Mouse (Mus musculus) layer of hippocampus, postnatal 36 days (tissue): ENCODE measurements around the gene Klf7. TPM values are rescaled to one million over a fixed set of nuclear protein-coding genes. Genes with fewer than 3 reads are reported as not detected.
A peak's percentile ranks its signal among the peaks of the same experiment; 100 is the strongest.

Source experiments
- DNase-seq, 2 experiments: peaks; one replicate each; pipeline ENCODE4 v3.0.0; 2022
- total RNA-seq, 2 experiments: library from RNA; stranded (reverse); gene quantifications; 2 replicates each; pipeline ENCODE4 v1.2.3; 2021

The Klf7 gene
- total RNA-seq, 2 experiments from 2014 or later: 31.7 to 31.8 TPM

DNA sequence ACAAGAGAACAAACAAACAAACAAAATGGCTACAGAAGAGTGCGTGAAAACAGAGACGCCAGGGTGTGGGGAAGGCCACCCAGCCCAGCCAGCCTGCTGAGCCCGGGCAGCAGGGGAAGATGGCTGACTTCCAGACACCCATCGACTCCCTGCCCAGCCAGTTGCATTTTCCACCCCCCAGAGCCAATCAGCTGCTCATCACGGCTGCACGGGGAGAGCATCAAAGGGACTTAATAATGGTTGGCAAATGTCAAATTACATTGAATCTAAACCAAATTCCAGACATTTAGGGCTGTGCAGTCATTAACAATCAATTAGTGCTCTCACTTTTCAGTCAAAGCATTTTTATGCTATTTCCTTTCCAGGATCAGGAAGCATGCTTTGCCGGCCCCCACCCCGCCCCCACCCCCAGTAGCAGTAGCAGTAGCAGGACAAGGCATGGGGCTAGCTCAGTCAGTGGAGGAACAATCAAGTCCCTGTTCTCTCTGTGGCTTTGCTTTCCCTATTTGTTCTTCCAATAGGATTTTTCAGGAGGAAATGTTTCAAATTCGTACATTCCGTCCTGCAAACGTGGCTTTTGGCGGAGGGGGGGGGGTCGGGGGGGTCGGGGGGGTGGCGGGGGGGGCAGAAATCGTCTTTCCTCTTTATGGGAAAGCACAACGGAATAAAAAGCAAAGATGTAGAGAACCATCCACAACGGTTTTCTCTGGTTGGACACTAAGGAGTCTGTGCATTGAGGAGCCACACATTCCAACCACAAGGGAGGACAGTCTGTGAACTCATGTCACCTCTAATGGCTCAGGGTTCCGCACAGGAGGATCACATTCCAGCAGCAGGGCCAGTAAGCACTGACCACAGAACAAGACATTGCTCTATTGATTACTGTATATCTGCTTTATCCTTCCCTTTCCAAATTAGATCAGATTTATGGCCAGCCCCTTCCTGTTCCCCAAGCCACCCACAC lies 101.1 kb downstream of the Klf7 start:
- peak; percentile 54 to 60 for DNase-seq

DNA sequence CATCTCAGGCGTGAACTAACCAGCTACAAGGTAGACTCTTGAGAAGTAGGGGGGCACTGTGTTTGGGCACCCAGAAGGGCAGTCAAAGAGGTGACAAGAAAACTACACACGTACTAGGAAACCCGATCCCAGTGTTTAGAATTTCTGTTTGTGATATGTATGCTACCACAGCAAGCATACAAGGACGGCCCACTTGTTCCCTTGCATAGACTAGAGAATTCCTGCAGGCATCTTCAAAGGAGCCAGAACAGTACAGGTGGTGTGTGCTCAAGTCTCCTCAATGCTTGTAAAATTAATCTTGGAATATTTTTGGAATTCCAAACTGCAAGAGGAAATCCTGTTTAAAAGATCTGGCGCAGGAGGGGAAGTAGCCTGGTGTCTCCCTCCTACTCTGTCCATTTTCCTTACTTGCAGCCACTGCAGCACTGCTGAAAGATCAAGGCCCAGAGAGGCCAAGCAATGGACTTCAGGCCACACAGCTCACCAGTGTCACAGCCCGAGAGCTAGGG lies 102.9 kb downstream of the Klf7 start:
- DNase-seq: no peak

DNA sequence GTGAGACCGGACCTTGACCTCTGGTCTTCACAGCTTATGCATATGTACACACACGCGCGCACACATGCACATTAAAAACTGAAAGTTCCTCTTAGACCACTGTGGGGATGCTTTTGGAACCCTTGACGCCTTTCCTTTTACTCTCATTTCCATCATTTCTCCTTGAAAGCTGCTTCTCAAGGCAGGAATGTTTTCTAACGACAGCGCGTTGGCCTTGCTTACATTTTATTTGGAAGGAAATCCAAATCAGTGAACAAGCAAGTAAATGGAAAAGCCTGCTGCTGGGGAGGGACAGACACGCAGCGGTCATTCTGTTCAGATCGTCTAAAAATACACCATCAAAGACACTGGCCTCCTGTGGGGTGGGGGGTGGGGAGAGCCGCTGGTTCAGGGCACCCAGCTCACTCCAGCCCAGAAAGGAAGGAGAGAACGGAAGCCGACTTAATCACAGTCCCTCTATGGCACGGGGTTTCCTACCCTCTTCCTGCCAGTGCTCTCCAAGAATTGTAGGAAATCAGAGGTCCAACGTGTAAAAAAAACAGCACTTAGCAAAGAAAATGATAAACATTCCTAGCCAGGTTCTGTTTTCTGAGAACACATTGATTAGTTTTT lies 103.5 kb downstream of the Klf7 start:
- DNase-seq: no peak

DNA sequence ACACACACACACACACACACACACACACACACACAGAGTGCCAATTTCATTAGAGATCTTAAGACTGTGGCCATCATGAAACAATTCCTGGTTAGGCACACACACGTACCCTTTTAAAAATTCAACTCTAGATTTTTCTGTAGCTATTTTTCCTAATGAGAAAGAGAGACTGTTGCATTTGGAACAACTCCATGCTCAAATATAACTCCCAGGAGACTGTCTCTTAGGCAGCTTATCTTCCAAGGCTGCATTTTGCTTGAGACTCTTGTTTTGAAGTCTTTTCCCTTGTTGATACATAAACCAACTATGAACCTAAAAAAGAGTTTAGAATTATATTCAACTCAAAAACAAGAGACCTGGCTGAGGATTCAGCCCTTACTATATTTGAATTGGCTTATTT lies 108.0 kb downstream of the Klf7 start:
- no peak for DNase-seq

DNA sequence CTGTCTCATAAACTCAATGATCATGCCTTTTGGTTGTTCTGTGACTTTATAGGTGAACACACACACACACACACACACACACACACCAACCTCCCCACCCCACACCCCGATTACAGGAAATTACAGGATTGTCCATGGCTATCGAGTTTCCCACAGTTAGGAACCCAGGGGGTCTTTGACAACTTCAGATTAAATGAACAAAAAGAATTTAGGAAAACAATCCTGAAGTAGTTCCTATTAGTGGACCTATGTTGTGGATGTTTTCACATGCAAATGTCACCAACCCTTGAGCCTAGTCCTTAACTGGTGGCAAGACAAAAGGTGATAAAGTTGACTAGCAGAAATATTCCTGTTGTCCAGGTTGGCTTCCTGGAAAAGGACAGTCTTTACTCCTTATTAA lies 113.1 kb downstream of the Klf7 start:
- no peak for DNase-seq

DNA sequence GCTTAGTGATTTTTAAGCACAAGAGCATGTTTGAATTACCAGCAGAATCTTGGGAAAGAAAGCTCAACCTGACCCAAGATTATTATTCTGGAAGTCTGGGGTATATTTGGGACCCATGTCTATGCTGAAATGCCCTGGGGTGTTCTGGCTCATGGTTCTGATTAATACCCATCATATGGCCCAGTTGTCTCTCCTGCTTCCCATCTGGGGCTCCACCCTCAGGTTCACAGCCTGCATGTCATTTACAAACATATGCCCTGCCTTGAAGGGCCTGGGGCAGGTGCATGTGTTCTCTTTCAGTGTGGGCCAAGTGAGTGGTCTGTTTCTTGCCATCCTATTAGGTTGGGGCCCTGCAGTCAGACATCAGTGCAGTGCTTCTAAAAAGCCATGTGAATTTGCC lies 114.1 kb downstream of the Klf7 start:
- DNase-seq: no peak

DNA sequence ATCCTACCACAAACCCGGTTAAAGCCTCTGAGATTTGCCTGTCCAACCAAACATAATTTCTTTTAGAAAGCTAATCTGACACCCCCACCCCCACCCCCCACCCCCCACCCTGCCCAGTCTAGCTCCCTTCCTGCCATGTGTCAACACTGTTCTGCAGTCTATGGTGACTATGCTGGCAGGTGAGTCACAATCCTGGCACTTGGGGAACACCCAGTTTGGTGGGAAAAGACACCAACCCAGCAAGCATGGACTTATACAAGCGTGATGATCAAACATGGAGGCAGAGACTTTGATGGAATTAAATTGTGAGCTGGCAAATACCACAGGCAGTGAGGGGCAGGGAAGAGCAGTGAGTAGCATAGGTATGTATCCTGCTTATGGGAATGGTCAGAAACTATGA lies 116.9 kb downstream of the Klf7 start:
- no peak for DNase-seq

DNA sequence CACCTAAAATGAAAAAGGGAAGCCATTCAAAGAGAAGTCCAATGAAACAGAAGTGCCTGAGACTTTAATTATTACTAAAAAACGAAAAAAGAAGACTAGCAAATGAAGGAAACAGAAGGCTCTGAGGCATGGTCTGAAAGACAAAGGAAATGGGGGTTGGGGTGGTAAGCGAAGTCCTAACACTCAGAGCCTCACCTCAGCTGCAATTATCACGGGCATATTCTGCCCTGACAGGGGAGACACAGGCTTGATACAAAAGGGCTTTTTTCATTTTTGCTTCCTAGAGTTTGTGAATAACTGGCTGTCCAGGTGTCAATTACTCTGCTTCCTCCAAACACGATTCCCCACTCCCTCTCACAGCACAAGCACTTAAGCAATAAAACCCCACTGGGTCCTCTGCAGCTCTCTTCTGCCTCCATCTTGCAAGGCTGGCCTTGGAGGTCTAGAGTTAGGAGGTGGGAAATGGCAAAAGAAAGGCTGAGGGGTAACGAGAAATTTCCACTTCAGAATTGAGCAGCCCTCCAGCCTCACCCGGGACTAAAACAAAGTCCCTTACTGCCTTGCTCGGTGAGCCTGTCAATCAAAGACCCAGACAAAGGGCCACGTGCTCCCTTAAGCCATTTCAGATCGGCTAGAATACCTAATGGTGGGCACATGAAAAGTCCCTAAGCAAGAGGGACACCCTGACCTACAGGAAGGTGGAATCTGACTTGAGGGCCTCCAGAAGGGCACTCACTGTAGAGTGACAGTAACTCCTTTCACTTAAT lies 118.4 kb downstream of the Klf7 start:
- DNase-seq: no peak

DNA sequence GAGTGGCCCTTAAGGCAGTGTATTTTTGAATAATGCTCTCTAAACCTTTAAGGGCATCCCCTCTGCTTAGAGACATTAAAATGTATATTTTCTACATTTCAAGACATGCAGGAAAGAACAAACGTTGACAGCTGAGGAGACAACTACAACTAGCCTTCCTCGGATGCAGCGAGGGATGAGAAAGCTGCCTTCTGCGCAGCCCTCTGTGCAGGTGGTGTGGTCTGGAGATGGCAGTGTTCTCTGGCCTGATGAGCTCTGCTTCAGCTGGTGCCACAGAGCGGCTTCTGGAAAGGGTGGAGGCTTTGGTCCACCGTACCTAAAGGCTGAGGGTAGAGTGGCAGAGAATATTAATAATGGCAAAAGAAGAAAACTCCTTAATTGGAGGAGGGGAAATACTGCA lies 120.0 kb downstream of the Klf7 start:
- DNase-seq: no peak

DNA sequence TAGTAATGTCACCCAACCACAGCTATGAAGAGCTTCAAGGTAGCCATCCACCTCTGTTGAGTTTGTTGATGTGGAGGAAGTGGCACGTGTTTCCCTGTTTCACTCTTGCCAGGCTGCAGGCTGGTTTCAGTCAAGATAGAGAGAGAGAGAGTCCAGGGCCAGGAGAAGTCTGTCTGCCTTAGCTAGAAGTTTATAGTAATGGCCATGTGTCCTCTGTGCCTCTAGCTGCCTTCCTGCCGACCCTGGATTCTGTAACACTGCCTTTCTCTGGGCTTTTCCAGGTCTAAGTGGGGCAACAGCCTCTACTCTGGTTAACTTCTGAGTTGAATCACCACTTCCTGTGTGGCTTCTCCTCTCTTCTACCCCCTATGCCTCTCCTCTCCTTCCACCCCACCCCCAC lies 121.5 kb downstream of the Klf7 start:
- DNase-seq: no peak

DNA sequence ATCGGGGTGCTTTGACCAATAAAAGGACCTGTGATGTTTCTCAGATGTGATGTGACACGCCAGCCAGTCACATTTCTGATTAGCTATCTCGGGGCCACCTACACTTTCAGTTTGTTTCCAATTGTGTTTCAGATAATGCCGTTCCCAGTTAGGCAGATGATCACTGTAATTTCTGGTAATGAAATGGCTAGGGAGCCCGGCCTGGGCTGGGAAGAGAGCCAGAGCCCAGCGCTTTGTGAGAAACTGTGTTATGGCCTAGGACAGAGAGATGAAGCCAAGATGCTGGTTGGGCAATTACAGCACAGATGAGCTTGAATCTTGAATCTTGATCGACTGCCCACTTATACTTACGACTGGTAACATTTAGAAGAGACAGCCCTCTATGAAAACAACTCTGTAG lies 122.6 kb downstream of the Klf7 start:
- DNase-seq: peak in 1 of 2 experiments; percentile 28

DNA sequence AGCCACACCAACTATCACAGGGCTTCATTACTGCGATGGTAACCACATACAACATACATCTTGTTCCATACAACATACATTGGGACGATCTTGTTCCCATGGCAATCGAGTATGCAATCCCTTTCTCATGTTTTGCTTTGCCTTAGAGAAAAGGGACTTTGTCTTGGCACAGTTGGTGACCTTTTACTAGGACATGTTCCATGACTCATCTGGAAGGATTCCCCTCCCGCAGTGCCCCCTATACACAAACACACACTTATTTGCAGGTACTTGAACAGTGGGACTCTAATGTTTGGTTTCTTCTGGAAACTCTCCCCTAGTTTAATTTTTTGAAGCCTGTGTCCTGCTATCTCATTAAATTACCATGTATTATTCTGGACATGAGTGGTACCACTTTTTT lies 123.2 kb downstream of the Klf7 start:
- DNase-seq: no peak

DNA sequence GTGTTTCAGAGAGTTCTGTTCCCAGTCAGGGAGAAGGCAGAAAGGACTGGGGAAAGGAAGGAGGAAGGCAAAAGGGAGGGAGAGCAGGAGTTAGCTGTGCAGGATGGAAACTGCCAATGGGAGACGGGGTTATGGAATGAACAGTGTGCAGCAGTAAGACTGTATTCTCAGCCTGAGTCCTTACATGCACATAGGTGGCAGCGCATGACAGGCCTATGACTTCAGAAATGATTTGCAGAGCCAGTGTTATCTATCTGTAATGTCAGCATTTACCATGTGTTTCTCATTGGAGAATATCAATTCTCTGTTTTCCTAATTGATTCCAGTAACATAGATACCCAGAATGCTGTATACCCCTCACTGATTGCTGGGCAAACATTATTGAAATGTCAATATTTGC lies 123.9 kb downstream of the Klf7 start:
- DNase-seq: no peak

DNA sequence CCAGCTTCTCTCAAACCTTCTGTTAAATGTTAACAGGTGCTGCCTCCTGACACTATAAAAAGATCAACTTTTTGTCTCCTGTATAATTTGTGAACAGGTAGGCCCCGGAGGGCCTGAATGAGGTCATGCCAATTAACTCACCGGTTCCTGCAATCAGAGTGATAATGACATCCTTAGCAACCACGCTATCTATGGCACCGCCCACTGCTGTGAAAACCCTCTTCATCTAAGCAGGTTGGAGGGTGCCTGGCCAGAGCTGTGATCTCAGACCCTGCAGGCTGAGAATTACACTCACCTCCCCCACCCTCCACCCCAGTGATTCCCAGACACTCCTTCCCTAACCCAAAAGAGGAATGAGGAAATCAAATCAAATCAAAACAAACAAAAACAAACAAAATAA lies 126.3 kb downstream of the Klf7 start:
- DNase-seq: no peak

DNA sequence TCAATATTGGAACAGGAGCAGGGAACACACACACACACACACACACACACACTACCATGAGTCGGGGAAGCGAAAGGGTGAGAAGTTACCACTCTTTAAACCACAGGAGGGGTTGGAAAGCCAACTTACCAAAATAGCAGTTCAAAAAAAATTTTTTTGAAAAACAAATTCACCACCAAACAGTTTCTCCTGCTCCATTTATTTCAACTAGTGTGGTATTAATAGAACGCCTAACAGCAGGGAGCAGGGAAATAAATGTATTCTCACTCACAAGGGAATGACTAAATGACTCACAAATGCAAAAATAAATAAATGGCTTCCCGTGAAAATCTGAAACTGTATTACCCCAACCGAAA lies 127.0 kb downstream of the Klf7 start:
- DNase-seq: no peak

DNA sequence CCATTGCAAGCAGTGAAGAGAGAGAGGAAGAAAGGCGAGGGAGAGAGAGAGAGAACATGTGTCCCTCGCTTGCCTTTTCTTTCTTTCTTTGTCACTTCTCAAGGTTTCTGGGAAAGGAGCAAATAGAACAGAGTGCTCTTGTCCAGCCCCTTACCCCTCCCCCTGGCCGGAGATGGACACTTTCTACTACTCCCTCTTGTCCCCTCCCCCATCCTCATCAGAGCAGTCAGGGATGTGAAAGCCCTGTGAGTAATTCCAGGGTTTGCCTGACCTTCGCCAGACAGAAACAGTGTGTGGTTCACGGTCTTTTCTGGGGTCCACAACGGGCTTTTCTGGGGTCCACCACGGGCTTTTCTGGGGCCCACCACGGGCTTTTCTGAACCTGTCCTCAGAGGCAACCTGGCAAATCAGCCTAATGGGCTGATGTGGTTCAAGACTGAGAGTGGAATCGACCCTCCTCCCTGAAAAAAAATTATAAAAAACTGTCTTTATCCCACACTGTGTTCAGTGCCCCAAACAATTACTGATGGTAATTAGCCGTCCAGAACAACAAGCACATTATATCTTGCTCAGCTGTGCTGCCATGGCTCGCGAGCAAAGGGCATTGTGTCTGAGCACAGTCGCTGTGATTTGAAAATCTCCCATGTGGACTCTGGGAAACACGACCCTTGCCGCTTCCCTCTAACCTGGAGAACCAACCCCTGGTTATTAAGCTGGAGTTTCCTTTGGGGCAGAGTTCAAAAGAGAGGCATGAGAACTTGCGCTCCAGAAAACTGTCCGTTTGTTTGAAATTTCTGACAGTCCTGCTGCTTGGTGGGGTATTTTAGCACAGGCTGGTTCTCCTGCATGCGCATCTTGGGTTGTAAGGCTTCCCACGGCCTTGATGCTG lies 127.6 kb downstream of the Klf7 start:
- DNase-seq: peak; percentile 23 to 39

DNA sequence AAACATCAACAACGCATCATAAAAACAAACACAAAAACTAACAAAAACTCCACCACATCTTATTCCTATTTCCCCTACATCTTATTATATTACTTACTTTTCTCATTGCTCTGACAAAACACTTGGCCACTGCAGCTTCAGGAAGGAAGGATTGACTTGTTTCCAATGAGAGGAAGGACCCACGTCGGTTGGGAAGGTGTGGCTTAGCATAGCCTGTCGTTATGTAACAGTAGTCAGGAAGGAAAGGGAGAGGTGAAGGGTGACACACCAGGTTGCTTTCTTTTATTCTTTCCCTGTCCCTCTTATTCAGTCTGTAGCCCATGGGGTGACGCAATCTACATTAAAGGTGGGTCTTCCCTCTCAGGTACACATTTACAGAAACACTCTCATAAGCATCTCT lies 129.6 kb downstream of the Klf7 start:
- no peak for DNase-seq

DNA sequence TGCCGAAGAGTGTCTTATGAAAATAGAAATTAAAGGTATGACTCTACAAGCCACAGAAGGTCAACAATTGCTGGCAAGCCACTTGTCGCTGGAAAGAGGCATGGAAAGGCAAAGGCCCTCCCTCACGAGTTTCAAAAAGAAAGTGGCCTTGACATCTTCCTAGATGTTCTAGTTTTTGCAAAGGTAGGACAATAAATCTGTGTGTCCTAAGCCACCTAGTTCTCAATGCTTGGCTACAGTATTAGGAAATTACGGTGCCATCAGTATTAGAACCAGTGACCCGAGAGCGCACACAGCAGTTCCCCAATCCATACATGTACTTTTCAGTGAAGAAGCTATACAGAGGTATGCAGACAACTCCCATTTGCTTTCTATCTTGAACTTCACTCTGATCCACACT lies 131.7 kb downstream of the Klf7 start:
- no peak for DNase-seq

DNA sequence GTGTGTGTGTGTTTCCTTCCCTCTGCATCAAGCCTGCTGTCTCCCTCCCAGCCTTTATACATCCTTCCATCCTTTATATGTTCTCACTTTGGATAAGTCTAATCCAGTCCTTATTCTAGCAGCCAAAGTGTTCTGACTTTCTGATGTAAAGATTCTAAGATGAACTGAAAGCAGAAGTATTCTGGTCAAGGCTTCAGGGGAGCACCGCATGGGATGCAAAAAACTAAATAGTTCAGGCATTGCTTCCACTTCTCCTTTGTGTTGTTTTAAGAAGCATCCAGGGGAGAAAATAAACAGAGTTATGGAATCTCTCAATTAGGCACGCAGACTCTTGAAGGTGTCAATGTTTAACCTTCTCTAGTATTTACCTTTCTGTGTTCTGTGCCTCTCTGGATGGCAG lies 141.3 kb downstream of the Klf7 start:
- DNase-seq: no peak
